Mouse (Mus musculus) stomach, postnatal 0 days (tissue): Measurements from ENCODE around the gene Unc50. TPM values are rescaled to one million over a fixed set of nuclear protein-coding genes. Genes with fewer than 3 reads are reported as not detected.

ENCODE experiments used
- ATAC-seq: fragments of 200-750 bp; cut with Nextera tagmentation; 2 replicates; pipeline ENCODE4 v1.8.0; 2017; ENCODE audit not compliant: low FRiP score, low TSS enrichment
- DNase-seq: peaks from one replicate; pipeline ENCODE4 v3.0.0-alpha.2; 2016; ENCODE audit warnings: low spot score
- H3K27ac ChIP-seq: fragments of 300-500 bp; sonication (generic); replicated peaks from 2 replicates; pipeline ENCODE4 v1.5.1; 2014; ENCODE audit warnings: mild to moderate bottlenecking, control low read depth
- H3K27me3 ChIP-seq: fragments of 300-500 bp; sonication (generic); 2 replicates; pipeline ENCODE4 v1.6.1; 2014; ENCODE audit warnings: low read length; ENCODE audit not compliant: control insufficient read depth, insufficient read depth
- H3K36me3 ChIP-seq: fragments of 300-500 bp; sonication (generic); 2 replicates; pipeline ENCODE4 v1.6.1; 2014; ENCODE audit warnings: low read length, mixed read lengths; ENCODE audit not compliant: control insufficient read depth, insufficient read depth
- H3K4me1 ChIP-seq: fragments of 300-500 bp; sonication (generic); replicated peaks from 2 replicates; pipeline ENCODE4 v1.6.1; 2014; ENCODE audit warnings: antibody characterized with exemption; ENCODE audit not compliant: control insufficient read depth, insufficient read depth
- H3K4me2 ChIP-seq: fragments of 300-500 bp; sonication (generic); replicated peaks from 2 replicates; pipeline ENCODE4 v1.6.1; 2014; ENCODE audit warnings: low read depth, mild to moderate bottlenecking, control low read depth, moderate library complexity
- H3K4me3 ChIP-seq: fragments of 300-500 bp; sonication (generic); 2 replicates; pipeline ENCODE4 v1.5.1; 2014; ENCODE audit warnings: low read depth, low read length, control low read depth
- H3K9ac ChIP-seq: fragments of 300-500 bp; sonication (generic); 2 replicates; pipeline ENCODE4 v1.6.1; 2014; ENCODE audit warnings: mild to moderate bottlenecking, low read length, control low read depth, mixed read lengths
- H3K9me3 ChIP-seq: fragments of 300-500 bp; sonication (generic); 2 replicates; pipeline ENCODE4 v1.6.1; 2016; ENCODE audit warnings: low read length; ENCODE audit not compliant: control insufficient read depth
- CTCF ChIP-seq: IDR thresholded peaks from 2 replicates; pipeline ENCODE4 v1.5.1; 2016; ENCODE audit warnings: antibody characterized with exemption, low read depth, mild to moderate bottlenecking, moderate library complexity
- EP300 ChIP-seq: optimal IDR thresholded peaks from 2 replicates; pipeline ENCODE3; 2016; ENCODE audit warnings: antibody characterized with exemption
- WGBS: fragments of 180-500 bp; shearing (Covaris S2); extraction: QIAGEN DNeasy Blood & Tissue Kit; methylation state at CpG from one replicate; pipeline ENCODE4 v1.1.7; 2014; 5-methylcytosine and 5-hydroxymethylcytosine counted together
- polyA plus RNA-seq: library from polyadenylated mRNA; unstranded; fragments of >200 nt; fragmentation: Nextera tagmentation; extraction: Ambion mirVana; gene quantifications from 2 replicates; pipeline ENCODE4 v1.2.1, GENCODE M21; 2015

The Unc50 gene
- polyA plus RNA-seq, 1 experiment from 2014 or later: 141 TPM

GRCm38 (mm10) chr1:37484612-37485011, 54.7 kb downstream of the Unc50 start:
- ATAC-seq (no peak), DNase-seq (no peak)
- Histone ChIP-seq H3K4me2 (no peak overlapping the region), H3K9me3 (no peaks in the 10 kb centered on the region), H3K9ac (no peak overlapping the region), H3K27ac (no peak overlapping the region), H3K4me1 (no peaks in the 10 kb centered on the region), H3K36me3 (no peaks in the 10 kb centered on the region; the same call in 1 of the 2 replicates), H3K4me3 (no peak overlapping the region), H3K27me3 (no peaks in the 10 kb centered on the region)
- TF ChIP-seq EP300 (no peak), CTCF (no peak)
- WGBS: 94% methylated on average over 4 of the region's 4 CpGs

GRCm38 (mm10) chr1:37486439-37486838, 56.5 kb downstream of the Unc50 start:
- Histone ChIP-seq H3K4me1 (no peaks in the 10 kb centered on the region), H3K27me3 (no peaks in the 10 kb centered on the region), H3K27ac (no peak overlapping the region), H3K36me3 (no peaks in the 10 kb centered on the region; the same call in 1 of the 2 replicates), H3K9ac (no peak overlapping the region), H3K4me3 (no peak overlapping the region), H3K9me3 (no peaks in the 10 kb centered on the region), H3K4me2 (no peak overlapping the region)
- 89% methylated on average over 1 of the region's 1 CpGs for WGBS
- TF ChIP-seq CTCF (no peak), EP300 (no peak)
- ATAC-seq: 0 out of 2 replicates have a peak, but pooled peaks have one; percentile 18
- no peak for DNase-seq

DNA sequence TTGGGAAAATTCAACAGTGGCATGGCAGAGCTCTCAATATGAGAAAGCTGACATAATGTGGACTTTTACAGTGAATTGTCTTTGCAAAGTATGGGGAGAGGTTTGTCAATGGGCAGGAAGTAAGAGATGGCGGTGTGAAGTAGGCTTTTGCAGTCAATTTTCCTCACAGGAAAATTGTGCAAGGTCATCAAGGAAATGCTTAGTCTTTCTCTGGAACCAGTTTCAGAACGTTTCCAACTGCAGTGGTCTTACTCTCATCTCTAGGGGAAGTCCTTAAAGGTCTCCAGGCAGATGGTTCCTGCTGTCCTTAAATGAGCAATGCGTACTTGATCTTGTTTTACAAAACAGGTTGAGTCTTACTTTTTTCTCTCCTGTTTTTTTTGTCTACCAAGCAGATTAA, 57.1 kb downstream of the Unc50 start:
- no peaks in the 10 kb centered on the region for H3K27me3 ChIP-seq
- no peaks in the 10 kb centered on the region; the same call in 1 of the 2 replicates for H3K36me3 ChIP-seq
- H3K27ac ChIP-seq: no peak overlapping the region
- TF ChIP-seq EP300: no peak
- TF ChIP-seq CTCF: no peak
- no peaks in the 10 kb centered on the region for H3K4me1 ChIP-seq
- DNase-seq (no peak), ATAC-seq (no peak)
- H3K4me2 ChIP-seq: no peak overlapping the region
- no peaks in the 10 kb centered on the region for H3K9me3 ChIP-seq
- no peak overlapping the region for H3K9ac ChIP-seq
- H3K4me3 ChIP-seq: no peak overlapping the region
- 82% methylated on average over 3 of the region's 3 CpGs for WGBS

- Histone ChIP-seq H3K36me3 (no peaks in the 10 kb centered on the region; the same call in 1 of the 2 replicates), H3K4me2 (no peak overlapping the region), H3K4me1 (no peaks in the 10 kb centered on the region), H3K27me3 (no peaks in the 10 kb centered on the region), H3K9ac (no peak overlapping the region), H3K9me3 (no peaks in the 10 kb centered on the region), H3K4me3 (no peak overlapping the region), H3K27ac (no peak overlapping the region)
- ATAC-seq (no peak), DNase-seq (no peak)
- TF ChIP-seq EP300 (no peak), CTCF (no peak)
- WGBS: 86% methylated on average over 12 of the region's 12 CpGs
These were observed 58.6 kb downstream of the Unc50 start for GRCm38 (mm10) chr1:37488531-37488930.

Other genes with a start within 250 kb of the Unc50 start
- gene Cnga3, start 215.7 kb upstream of the Unc50 start, polyA plus RNA-seq: 0.85 and 1.2 TPM in 2 replicates
- gene Inpp4a, start 130.3 kb upstream of the Unc50 start, polyA plus RNA-seq: 10.6 and 12.0 TPM in 2 replicates
- gene Coa5, start within 50 bp of the Unc50 start, polyA plus RNA-seq: 24.1 and 25.8 TPM in 2 replicates
- 13.7 and 13.8 TPM in 2 replicates for gene Mgat4a, start 110.9 kb downstream of the Unc50 start, polyA plus RNA-seq